In the genomic region with DNA sequence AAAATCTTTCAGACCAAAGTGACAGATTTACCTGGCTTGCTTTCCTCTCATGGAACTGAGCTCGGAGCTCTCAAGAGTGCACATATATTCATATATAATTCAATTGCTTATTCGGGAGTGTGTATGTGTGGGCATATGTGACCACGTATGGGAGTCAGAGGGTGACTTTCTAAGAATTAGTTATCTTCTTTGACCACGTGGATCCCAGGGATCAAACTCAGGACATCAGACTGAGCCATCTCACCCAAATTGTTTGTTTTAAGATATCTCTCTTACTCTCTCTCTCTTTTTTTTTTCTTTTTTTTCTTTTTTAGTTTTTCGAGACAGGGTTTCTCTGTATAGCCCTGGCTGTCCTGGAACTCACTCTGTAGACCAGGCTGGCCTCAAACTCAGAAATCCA, we compare ENCODE assay signal across 18 mouse cellular contexts.
"Had no signal": no experiment of that assay in that cellular context is flagged by ENCODE, and none has a peak within 500 bp of the region (broad histone marks: within the 10 kb centered on the region; RNA-seq: fewer than 3 reads in every experiment).

No protein-coding gene starts in this region.

- DNase-seq: kidney, postnatal 14 days; kidney, postnatal 4 days; left cerebral cortex, postnatal 4 days; lung, adult 18-20 months; lung, postnatal 10 days; lung, postnatal 36 days; midbrain, embryonic 14.5 days; right cerebral cortex, adult 18-20 months; right cerebral cortex, postnatal 14 days; right cerebral cortex, postnatal 4 days; thymus, adult 2 months; thymus, postnatal 14 days; thymus, postnatal 4 days had no signal

- H3K27ac ChIP-seq: limb, embryonic 12.5 days; neural tube, embryonic 13.5 days had no signal

- ATAC-seq: intestine, postnatal 0 days had no signal

- H3K9me3 ChIP-seq: limb, embryonic 12.5 days; limb, embryonic 15.5 days; lung, embryonic 15.5 days; neural tube, embryonic 13.5 days had no signal

- H3K27me3 ChIP-seq: limb, embryonic 15.5 days; lung, embryonic 15.5 days had no signal

- H3K9ac ChIP-seq: limb, embryonic 12.5 days; limb, embryonic 15.5 days; neural tube, embryonic 13.5 days had no signal

- H3K36me3 ChIP-seq: lung, embryonic 15.5 days had no signal
